Mouse (Mus musculus) forebrain, embryonic 11.5 days (tissue): ENCODE measurements around the gene Mdga1. TPM values are rescaled to one million over a fixed set of nuclear protein-coding genes. Genes with fewer than 3 reads are reported as not detected.

ENCODE experiments used
- ATAC-seq: fragments of 200-750 bp; cut with Nextera tagmentation; replicated peaks from 2 replicates; pipeline ENCODE4 v1.8.0; 2017; ENCODE audit warnings: moderate TSS enrichment; ENCODE audit not compliant: low FRiP score
- DNase-seq: peaks from one replicate; pipeline ENCODE4 v3.0.0-alpha.2; 2017; ENCODE audit warnings: low spot score
- H3K27ac ChIP-seq: fragments of 300-500 bp; sonication (generic); 2 replicates; pipeline ENCODE4 v1.5.1; 2014; ENCODE audit warnings: low read depth, low read length
- H3K27me3 ChIP-seq: fragments of 300-500 bp; sonication (generic); 2 replicates; pipeline ENCODE4 v1.6.1; 2014; ENCODE audit warnings: mild to moderate bottlenecking, low read length, mixed read lengths; ENCODE audit not compliant: control insufficient read depth, insufficient read depth
- H3K36me3 ChIP-seq: fragments of 300-500 bp; sonication (generic); 2 replicates; pipeline ENCODE4 v1.6.1; 2014; ENCODE audit warnings: mild to moderate bottlenecking, low read length, moderate library complexity, mixed read lengths; ENCODE audit not compliant: control insufficient read depth, insufficient read depth
- H3K4me1 ChIP-seq: fragments of 300-500 bp; sonication (generic); replicated peaks from 2 replicates; pipeline ENCODE4 v1.6.1; 2014; ENCODE audit warnings: low read length, mixed read lengths; ENCODE audit not compliant: control insufficient read depth, insufficient read depth
- H3K4me2 ChIP-seq: fragments of 300-500 bp; sonication (generic); 2 replicates; pipeline ENCODE4 v1.6.1; 2014; ENCODE audit warnings: low read depth, mild to moderate bottlenecking, low read length, moderate library complexity, mixed read lengths; ENCODE audit not compliant: severe bottlenecking
- H3K4me3 ChIP-seq: fragments of 300-500 bp; sonication (generic); 2 replicates; pipeline ENCODE4 v1.5.1; 2014; ENCODE audit warnings: low read depth, low read length
- H3K9ac ChIP-seq: fragments of 300-500 bp; sonication (generic); 2 replicates; pipeline ENCODE4 v1.6.1; 2014; ENCODE audit warnings: low read length
- H3K9me3 ChIP-seq: fragments of 300-500 bp; sonication (generic); 2 replicates; pipeline ENCODE4 v1.6.1; 2016; ENCODE audit warnings: low read length, mixed read lengths; ENCODE audit not compliant: control insufficient read depth
- WGBS: fragments of 180-500 bp; shearing (Covaris S2); extraction: QIAGEN DNeasy Blood & Tissue Kit; methylation state at CpG from one replicate; pipeline ENCODE4 v1.1.7; 2014; 5-methylcytosine and 5-hydroxymethylcytosine counted together
- polyA plus RNA-seq: library from polyadenylated mRNA; unstranded; fragments of >200 nt; fragmentation: Nextera tagmentation; extraction: Ambion mirVana; gene quantifications from 2 replicates; pipeline ENCODE4 v1.2.1, GENCODE M21; 2014

The Mdga1 gene
- polyA plus RNA-seq: 6.2 and 7.4 TPM in 2 replicates

- no peaks in the 10 kb centered on the region for H3K9me3 ChIP-seq
- no peak within 1 kb of the TSS for H3K9ac ChIP-seq
- H3K27ac ChIP-seq: no peak within 1 kb of the TSS
- no peak within 1 kb of the TSS for H3K4me2 ChIP-seq
- H3K4me1 ChIP-seq: peaks cover 10% of the 10 kb centered on the region; the same call in 1 of the 2 replicates
- H3K27me3 ChIP-seq: no peaks in the 10 kb centered on the region
- no peak for DNase-seq
- 72% methylated on average over 7 of the region's 7 CpGs for WGBS
- ATAC-seq: no peak
- no peaks in the 10 kb centered on the region for H3K36me3 ChIP-seq
- H3K4me3 ChIP-seq: no peak within 1 kb of the TSS
Observed at GRCm38 (mm10) chr17:29970037-29970555, at the start of gene Mdga1. Mdga1 (minus strand) TSS chr17:29970087.

GRCm38 (mm10) chr17:30018927-30019610 is 49.2 kb upstream of the Mdga1 start:
- Histone ChIP-seq H3K9ac (no peak overlapping the region), H3K4me1 (peaks cover 2% of the 10 kb centered on the region), H3K4me3 (no peak overlapping the region), H3K27ac (no peak overlapping the region), H3K36me3 (no peaks in the 10 kb centered on the region), H3K27me3 (no peaks in the 10 kb centered on the region), H3K9me3 (no peaks in the 10 kb centered on the region; the same call in 1 of the 2 replicates), H3K4me2 (no peak overlapping the region)
- ATAC-seq (no peak), DNase-seq (no peak)
- WGBS: 90% methylated on average over 12 of the region's 12 CpGs

GRCm38 (mm10) chr17:30014660-30015059 is 44.8 kb upstream of the Mdga1 start:
- Histone ChIP-seq H3K36me3 (no peaks in the 10 kb centered on the region), H3K27me3 (no peaks in the 10 kb centered on the region), H3K4me3 (no peak overlapping the region), H3K9me3 (no peaks in the 10 kb centered on the region; the same call in 1 of the 2 replicates), H3K9ac (no peak overlapping the region), H3K27ac (no peak overlapping the region), H3K4me1 (peaks cover 2% of the 10 kb centered on the region; the same call in 1 of the 2 replicates), H3K4me2 (no peak overlapping the region)
- 97% methylated on average over 4 of the region's 4 CpGs for WGBS
- ATAC-seq (no peak), DNase-seq (no peak)

- Histone ChIP-seq H3K9ac (no peak overlapping the region), H3K4me1 (peaks cover 17% of the 10 kb centered on the region), H3K9me3 (no peaks in the 10 kb centered on the region), H3K4me2 (no peak overlapping the region), H3K4me3 (no peak overlapping the region), H3K27me3 (no peaks in the 10 kb centered on the region), H3K27ac (no peak overlapping the region), H3K36me3 (no peaks in the 10 kb centered on the region)
- DNase-seq: no peak
- no peak for ATAC-seq
Observed at GRCm38 (mm10) chr17:30008392-30008791, 38.5 kb upstream of the Mdga1 start.

GRCm38 (mm10) chr17:30007883-30008282 is 38.0 kb upstream of the Mdga1 start:
- H3K4me1 ChIP-seq: peaks cover 17% of the 10 kb centered on the region
- H3K9me3 ChIP-seq: no peaks in the 10 kb centered on the region
- 92% methylated on average over 6 of the region's 6 CpGs for WGBS
- no peak overlapping the region for H3K4me3 ChIP-seq
- H3K4me2 ChIP-seq: no peak overlapping the region
- ATAC-seq (no peak), DNase-seq (no peak)
- no peak overlapping the region for H3K27ac ChIP-seq
- H3K36me3 ChIP-seq: no peaks in the 10 kb centered on the region
- H3K27me3 ChIP-seq: no peaks in the 10 kb centered on the region
- H3K9ac ChIP-seq: no peak overlapping the region

GRCm38 (mm10) chr17:30006877-30007276 is 37.0 kb upstream of the Mdga1 start:
- ATAC-seq (no peak), DNase-seq (no peak)
- no peak overlapping the region for H3K4me3 ChIP-seq
- H3K9me3 ChIP-seq: no peaks in the 10 kb centered on the region
- H3K9ac ChIP-seq: no peak overlapping the region
- no peaks in the 10 kb centered on the region for H3K36me3 ChIP-seq
- H3K4me1 ChIP-seq: peaks cover 18% of the 10 kb centered on the region
- WGBS: 91% methylated on average over 2 of the region's 2 CpGs
- no peaks in the 10 kb centered on the region for H3K27me3 ChIP-seq
- H3K27ac ChIP-seq: no peak overlapping the region
- peak overlapping the region; percentile 26; the same call in 1 of the 2 replicates for H3K4me2 ChIP-seq

GRCm38 (mm10) chr17:30005451-30005941 is 35.6 kb upstream of the Mdga1 start:
- Histone ChIP-seq H3K9me3 (no peaks in the 10 kb centered on the region), H3K36me3 (no peaks in the 10 kb centered on the region), H3K4me1 (peaks cover 18% of the 10 kb centered on the region), H3K4me3 (peak overlapping the region; percentile 96), H3K9ac (peak overlapping the region; percentile 97), H3K4me2 (peak overlapping the region; percentile 85), H3K27me3 (no peaks in the 10 kb centered on the region), H3K27ac (peak overlapping the region; percentile 100)
- ATAC-seq: peak; percentile 45; the same call in 1 of the 2 replicates
- WGBS: 0% methylated on average over 7 of the region's 19 CpGs
- DNase-seq: no peak

- H3K27ac ChIP-seq: peak overlapping the region; percentile 100
- peak overlapping the region; percentile 96 for H3K4me3 ChIP-seq
- DNase-seq (no peak), ATAC-seq (peak; percentile 63)
- peaks cover 18% of the 10 kb centered on the region for H3K4me1 ChIP-seq
- no peaks in the 10 kb centered on the region for H3K9me3 ChIP-seq
- H3K27me3 ChIP-seq: no peaks in the 10 kb centered on the region
- WGBS: under 1% methylated on average over 30 of the region's 47 CpGs
- no peaks in the 10 kb centered on the region for H3K36me3 ChIP-seq
- H3K9ac ChIP-seq: peak overlapping the region; percentile 97
- H3K4me2 ChIP-seq: peak overlapping the region; percentile 85
Observed at GRCm38 (mm10) chr17:30005103-30005443, 35.2 kb upstream of the Mdga1 start.
